Mouse (Mus musculus): Measurements from ENCODE around the gene Grin3a.

- no peak for TF ChIP-seq EP300 (IDR thresholded peaks at IDR 0.05; ENCODE audit: low read depth)
- no peak for TF ChIP-seq CTCF (IDR thresholded peaks at IDR 0.05; ENCODE audit: low read depth)
These were observed 180.7 kb downstream of the Grin3a start for GRCm38 (mm10) chr4:49664850-49665249.

All from heart, postnatal 0 days (tissue).